Mouse (Mus musculus): ENCODE results near the gene Cwc22.

Cwc22 gene

DNA sequence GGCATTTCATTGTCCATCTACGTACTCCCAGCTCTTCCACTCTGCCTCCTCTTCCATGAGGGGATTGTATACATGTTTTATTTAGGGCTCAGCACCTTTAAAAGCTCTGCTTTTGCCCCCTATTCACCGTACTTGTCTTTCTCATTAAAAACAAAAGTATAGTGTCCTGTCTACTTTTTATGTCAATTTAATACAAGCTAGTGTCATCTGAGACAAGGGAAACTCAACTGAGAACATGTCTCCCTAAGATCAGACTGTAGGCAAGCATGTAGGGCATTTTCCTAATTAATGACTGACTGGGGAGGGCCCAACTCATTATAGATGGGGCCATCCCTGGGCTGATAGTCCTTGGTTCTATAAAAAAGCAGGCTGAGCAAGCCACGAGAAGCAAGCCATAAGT, 8.4 kb downstream of the Cwc22 start:
- in situ Hi-C loops (cut with MboI; ENCODE audit: low pct_unique_long_range_greater_than_20kb in 1 of 2, low sequenced_read_pairs in 2 of 2, unreplicated experiment in 1 of 2), result no loop called here

- in situ Hi-C loops (cut with MboI; ENCODE audit: low pct_unique_long_range_greater_than_20kb in 1 of 2, low sequenced_read_pairs in 2 of 2, unreplicated experiment in 1 of 2), result no loop called here
Measured at GRCm38 (mm10) chr2:77934138-77934537, 12.0 kb downstream of the Cwc22 start.

DNA sequence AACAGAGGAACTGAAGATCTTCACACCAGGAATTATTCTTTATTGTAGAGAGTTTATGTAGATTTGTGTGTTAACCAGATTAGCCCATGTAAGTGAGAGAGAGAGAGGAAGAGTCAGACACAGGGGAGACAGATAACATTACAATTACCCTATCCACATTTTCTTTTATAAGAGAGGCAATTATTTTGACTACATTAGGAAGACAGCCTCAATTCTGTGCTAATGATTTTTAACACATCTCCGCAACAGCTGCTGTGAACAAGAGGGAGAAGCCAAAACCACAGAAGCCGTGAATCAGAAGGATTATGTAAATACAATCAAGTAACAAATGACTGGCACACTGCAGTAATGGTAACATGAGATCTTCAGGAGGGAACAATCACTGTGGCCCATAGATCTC, 12.5 kb downstream of the Cwc22 start:
- in situ Hi-C loops (cut with MboI; ENCODE audit: low pct_unique_long_range_greater_than_20kb in 1 of 2, low sequenced_read_pairs in 2 of 2, unreplicated experiment in 1 of 2), result no loop called here

DNA sequence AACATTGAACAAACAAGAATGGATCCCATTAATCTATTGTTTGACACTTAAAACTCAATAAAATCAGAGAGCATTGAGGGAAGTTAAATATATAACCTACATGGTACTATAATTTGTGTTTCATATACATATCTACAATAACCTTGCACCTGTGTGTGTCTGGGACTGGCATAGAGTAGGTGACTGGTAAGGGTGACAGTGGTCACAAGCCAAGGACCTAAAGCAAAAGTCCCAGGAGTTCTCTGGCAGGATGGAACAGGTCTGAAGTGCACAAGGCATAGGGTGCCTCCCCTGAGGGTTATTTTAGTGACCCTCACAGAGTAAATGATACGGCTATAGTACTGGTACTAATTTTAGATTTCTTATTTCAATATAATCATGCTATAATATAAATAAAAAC, 14.2 kb downstream of the Cwc22 start:
- in situ Hi-C loops (cut with MboI; ENCODE audit: low pct_unique_long_range_greater_than_20kb in 1 of 2, low sequenced_read_pairs in 2 of 2, unreplicated experiment in 1 of 2), result no loop called here

- in situ Hi-C loops (cut with MboI; ENCODE audit: low pct_unique_long_range_greater_than_20kb in 1 of 2, low sequenced_read_pairs in 2 of 2, unreplicated experiment in 1 of 2), result no loop called here
Measured at GRCm38 (mm10) chr2:77928352-77928751, 17.8 kb downstream of the Cwc22 start.

DNA sequence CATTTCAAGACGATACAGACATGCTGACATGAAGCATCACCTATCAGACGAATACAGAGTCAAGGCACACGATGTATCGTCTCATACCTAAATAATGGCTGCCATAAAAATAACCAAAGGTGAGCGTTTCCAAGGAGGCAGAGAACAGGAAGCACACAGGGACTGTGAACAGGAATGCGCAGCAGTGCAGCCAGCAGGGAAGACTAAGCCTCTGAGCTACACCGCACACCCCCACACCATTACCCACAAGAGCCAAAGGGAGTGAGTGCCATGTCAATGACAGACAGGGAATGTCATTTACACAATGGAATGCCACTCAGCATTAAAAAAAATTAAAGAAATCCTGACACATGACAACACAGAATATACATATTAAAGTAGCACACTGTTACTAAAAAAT, 19.7 kb downstream of the Cwc22 start:
- in situ Hi-C loops (cut with MboI; ENCODE audit: low pct_unique_long_range_greater_than_20kb in 1 of 2, low sequenced_read_pairs in 2 of 2, unreplicated experiment in 1 of 2), result no loop called here

DNA sequence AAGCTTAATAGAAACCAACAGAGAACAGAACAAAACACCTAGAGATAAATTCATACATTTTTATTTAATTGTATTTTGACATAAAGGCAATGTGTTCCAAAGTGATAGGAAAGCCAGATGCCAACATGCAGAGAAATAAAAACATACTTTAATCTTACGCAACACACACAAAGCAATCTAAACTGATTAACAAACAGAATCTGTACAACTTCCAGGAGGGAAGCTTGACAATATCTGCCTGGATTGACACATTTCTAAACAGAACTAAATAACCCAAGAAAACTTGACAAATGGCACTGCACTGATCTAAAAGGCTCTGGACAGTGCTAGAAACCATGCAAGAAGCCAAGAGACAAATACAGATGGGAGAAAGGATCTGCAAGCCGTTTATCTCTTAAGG, 20.2 kb downstream of the Cwc22 start:
- in situ Hi-C loops (cut with MboI; ENCODE audit: low pct_unique_long_range_greater_than_20kb in 1 of 2, low sequenced_read_pairs in 2 of 2, unreplicated experiment in 1 of 2), result no loop called here

DNA sequence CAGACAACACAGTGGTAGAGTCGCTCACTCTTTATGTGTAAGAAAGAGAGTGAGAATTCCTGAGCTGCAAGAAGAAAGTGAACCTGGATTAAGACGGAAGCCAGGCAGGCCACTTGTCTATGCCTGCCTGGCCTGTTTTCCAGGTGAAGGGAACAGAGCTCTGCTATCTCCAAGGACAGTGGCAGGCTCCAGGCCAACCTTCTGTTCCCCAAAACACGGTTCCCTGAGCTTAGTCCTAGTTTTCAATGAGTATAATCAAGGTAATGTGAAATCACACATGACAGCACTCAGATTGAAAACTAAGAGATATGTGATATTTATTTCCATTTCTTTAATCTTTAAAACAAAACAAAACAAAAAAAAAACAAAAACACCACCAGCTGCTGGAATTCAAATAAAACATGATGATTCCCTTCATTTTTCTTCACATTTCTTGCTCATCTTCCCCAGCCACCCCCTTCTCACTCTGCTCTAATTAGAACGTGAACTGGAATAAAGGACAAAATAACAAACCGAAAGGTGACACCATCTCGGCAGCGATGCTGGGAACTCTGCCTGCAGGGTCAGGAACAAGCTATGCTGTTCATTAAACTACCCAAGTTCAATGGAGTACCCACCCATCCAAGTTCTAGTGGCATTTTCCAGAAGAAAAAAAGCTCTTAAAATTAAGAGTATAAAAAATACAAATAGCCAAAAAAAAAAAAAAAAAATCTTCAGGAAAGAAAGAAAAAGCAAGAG, 20.8 kb downstream of the Cwc22 start:
- in situ Hi-C loops (cut with MboI; ENCODE audit: low pct_unique_long_range_greater_than_20kb in 1 of 2, low sequenced_read_pairs in 2 of 2, unreplicated experiment in 1 of 2), result no loop called here

- in situ Hi-C loops (cut with MboI; ENCODE audit: low pct_unique_long_range_greater_than_20kb in 1 of 2, low sequenced_read_pairs in 2 of 2, unreplicated experiment in 1 of 2), result loop anchor here in 1 of 2 experiments (25.0 kb wide), 1 partner anchor 1137 kb away; no protein-coding TSS in a partner anchor
Measured at GRCm38 (mm10) chr2:77924003-77924402, 22.2 kb downstream of the Cwc22 start.

GRCm38 (mm10) chr2:77923182-77923581, 23.0 kb downstream of the Cwc22 start:
- in situ Hi-C loops (cut with MboI; ENCODE audit: low pct_unique_long_range_greater_than_20kb in 1 of 2, low sequenced_read_pairs in 2 of 2, unreplicated experiment in 1 of 2), result loop anchor here in 1 of 2 experiments (25.0 kb wide), 1 partner anchor 1136 kb away; no protein-coding TSS in a partner anchor

DNA sequence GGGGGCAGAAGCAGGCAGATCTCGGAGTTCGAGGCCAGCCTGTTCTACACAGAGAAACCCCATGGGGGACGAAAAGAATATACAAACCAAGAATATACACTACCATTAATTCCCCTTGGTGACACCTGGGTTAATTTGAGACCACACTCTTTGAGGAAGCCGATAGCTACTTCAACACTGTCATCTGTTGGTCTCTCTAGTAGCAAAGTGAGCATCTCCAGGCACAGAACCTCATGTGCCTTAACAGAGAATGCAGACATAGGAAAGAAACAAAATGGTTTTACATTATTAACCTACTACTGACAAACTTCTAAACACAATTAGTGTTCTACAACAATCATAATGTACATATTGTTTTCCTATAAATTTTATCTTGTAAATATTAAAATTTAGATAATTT, 24.9 kb downstream of the Cwc22 start:
- in situ Hi-C loops (cut with MboI; ENCODE audit: low pct_unique_long_range_greater_than_20kb in 1 of 2, low sequenced_read_pairs in 2 of 2, unreplicated experiment in 1 of 2), result loop anchor here in 1 of 2 experiments (25.0 kb wide), 1 partner anchor 1134 kb away; no protein-coding TSS in a partner anchor

DNA sequence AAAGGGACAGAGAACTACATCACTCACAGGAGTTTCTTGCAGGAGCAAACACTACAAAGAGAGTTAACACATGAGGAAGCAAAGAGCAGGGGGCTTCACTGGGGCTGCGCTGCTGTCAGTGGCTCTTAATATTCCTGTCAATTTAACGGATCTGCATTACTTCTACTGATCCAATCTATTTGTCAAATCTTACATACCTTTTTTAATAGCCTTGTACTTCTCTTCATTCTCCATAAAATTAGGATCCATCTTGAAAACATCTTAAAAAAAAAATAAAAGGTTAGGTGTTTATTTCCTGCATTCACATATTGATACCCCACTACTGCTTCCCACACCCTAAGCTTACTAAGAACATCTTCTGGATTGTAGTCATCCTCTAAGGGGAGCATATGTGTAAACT, 25.6 kb downstream of the Cwc22 start:
- in situ Hi-C loops (cut with MboI; ENCODE audit: low pct_unique_long_range_greater_than_20kb in 1 of 2, low sequenced_read_pairs in 2 of 2, unreplicated experiment in 1 of 2), result loop anchor here in 1 of 2 experiments (25.0 kb wide), 1 partner anchor 1133 kb away; no protein-coding TSS in a partner anchor

DNA sequence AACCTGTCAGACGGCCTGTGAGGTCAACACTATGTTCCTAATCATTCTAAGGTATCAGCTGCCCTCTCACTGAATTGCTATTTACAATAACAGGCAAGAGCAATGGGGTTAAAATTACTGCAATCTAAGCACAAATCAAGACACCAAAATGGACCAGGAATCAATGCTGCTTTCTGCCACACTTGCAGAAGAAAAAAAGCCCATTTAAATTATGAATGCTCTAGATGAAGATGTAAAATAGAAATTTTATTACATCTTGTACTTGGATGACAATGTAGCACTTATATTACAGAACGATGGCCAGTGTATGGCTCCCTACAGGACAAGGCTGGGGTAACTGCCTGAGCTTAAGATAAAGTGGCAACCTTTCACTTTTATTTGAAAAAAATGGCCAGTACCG, 27.7 kb downstream of the Cwc22 start:
- in situ Hi-C loops (cut with MboI; ENCODE audit: low pct_unique_long_range_greater_than_20kb in 1 of 2, low sequenced_read_pairs in 2 of 2, unreplicated experiment in 1 of 2), result loop anchor here in 1 of 2 experiments (25.0 kb wide), 1 partner anchor 1131 kb away; no protein-coding TSS in a partner anchor

- in situ Hi-C loops (cut with MboI; ENCODE audit: low pct_unique_long_range_greater_than_20kb in 1 of 2, low sequenced_read_pairs in 2 of 2, unreplicated experiment in 1 of 2), result loop anchor here in 1 of 2 experiments (25.0 kb wide), 1 partner anchor 1131 kb away; no protein-coding TSS in a partner anchor
Measured at GRCm38 (mm10) chr2:77918006-77918405, 28.2 kb downstream of the Cwc22 start.

GRCm38 (mm10) chr2:77917360-77917734, 28.8 kb downstream of the Cwc22 start:
- in situ Hi-C loops (cut with MboI; ENCODE audit: low pct_unique_long_range_greater_than_20kb in 1 of 2, low sequenced_read_pairs in 2 of 2, unreplicated experiment in 1 of 2), result loop anchor here in 1 of 2 experiments (25.0 kb wide), 1 partner anchor 1130 kb away; no protein-coding TSS in a partner anchor

GRCm38 (mm10) chr2:77916586-77917359, 29.4 kb downstream of the Cwc22 start:
- in situ Hi-C loops (cut with MboI; ENCODE audit: low pct_unique_long_range_greater_than_20kb in 1 of 2, low sequenced_read_pairs in 2 of 2, unreplicated experiment in 1 of 2), result loop anchor here in 1 of 2 experiments (25.0 kb wide), 1 partner anchor 1129 kb away; no protein-coding TSS in a partner anchor

DNA sequence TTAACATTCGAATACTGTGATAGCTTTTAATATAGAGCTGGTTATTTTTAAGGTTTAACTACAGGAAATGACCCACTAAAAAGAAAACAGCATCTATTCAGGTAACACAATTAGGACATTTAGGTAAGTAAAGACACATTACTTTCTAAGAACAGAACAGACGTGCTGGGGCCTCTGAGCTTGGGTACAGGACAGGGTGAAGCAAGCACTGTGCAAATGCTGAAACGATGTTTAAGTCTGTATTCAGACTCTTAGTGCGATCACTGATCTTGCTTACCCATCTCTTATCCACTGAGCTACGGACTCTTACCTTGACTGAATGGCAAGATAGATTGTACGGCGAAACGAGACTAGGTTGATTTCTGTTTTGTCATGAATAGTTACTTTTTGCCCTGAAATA, 31.0 kb downstream of the Cwc22 start:
- in situ Hi-C loops (cut with MboI; ENCODE audit: low pct_unique_long_range_greater_than_20kb in 1 of 2, low sequenced_read_pairs in 2 of 2, unreplicated experiment in 1 of 2), result loop anchor here in 1 of 2 experiments (25.0 kb wide), 1 partner anchor 1128 kb away; no protein-coding TSS in a partner anchor

- in situ Hi-C loops (cut with MboI; ENCODE audit: low pct_unique_long_range_greater_than_20kb in 1 of 2, low sequenced_read_pairs in 2 of 2, unreplicated experiment in 1 of 2), result loop anchor here in 1 of 2 experiments (25.0 kb wide), 1 partner anchor 1126 kb away; no protein-coding TSS in a partner anchor
Measured at GRCm38 (mm10) chr2:77913628-77914027, 32.5 kb downstream of the Cwc22 start.

- in situ Hi-C loops (cut with MboI; ENCODE audit: low pct_unique_long_range_greater_than_20kb in 1 of 2, low sequenced_read_pairs in 2 of 2, unreplicated experiment in 1 of 2), result loop anchor here in 1 of 2 experiments (25.0 kb wide), 1 partner anchor 1125 kb away; no protein-coding TSS in a partner anchor
Measured at GRCm38 (mm10) chr2:77912197-77912596, 34.0 kb downstream of the Cwc22 start.
